Comparison of ENCODE assay signal across 8 mouse cellular contexts in the genomic region with DNA sequence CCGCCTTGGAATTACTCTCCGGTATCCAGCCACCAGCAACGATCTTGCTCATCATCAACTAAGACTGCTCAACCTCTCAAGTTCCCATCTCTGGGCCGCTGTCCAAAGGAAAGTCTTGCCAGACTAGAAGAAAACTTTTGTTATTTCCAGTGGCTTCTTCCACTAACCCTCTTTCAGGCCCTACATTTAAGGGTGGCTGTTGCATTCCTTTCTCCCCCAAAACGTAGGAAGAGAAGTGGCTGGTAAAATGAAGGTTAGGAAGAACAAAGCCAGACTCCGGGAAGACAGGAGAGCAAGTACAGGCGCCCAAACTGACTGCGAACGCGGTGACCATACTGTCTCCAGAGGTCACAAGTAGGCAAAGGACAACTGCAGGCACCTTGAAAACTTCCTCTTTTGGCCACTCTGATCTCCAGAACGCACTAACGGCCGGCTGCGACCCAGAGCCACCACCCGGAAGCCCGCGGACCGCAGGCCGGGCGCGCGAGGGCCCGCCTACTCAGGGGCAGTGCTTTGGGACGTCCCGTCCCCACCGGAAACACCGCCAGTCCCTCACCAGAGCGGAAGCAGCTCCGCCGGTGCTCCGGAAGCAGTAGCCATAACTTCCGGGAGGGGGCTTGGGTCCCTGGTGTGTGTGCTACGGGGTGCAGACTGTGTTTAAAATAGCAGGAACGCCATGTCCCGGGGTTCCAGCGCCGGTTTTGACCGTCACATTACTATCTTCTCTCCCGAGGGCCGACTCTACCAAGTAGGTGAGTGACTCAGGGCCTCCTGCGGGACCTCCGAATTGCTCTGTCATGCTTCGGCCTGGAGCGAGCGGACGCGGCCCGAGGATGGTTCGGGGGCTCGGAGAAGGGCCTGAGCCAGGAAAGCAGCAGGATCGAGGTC. TPM values are rescaled to one million over a fixed set of nuclear protein-coding genes. Genes with fewer than 3 reads are reported as not detected.
DNase-seq lines count a peak whose midpoint lies in the region; ATAC-seq and TF ChIP-seq lines count a peak whose summit lies in the region.

No protein-coding gene starts in this region.

- peak overlapping the region; percentile 96 for H3K9ac ChIP-seq in hindbrain, embryonic 14.5 days

- in situ Hi-C loops in Patski (cut with MboI; ENCODE audit: low pct_unique_long_range_greater_than_20kb): loop anchor here (5.0 kb wide), 1 partner anchor 94 kb away; the partner anchor contains the start of gene Nfkbia

- under 1% methylated on average over 51 of the region's 51 CpGs for WGBS in hindbrain, embryonic 14.5 days

- no peaks in the 10 kb centered on the region for H3K27me3 ChIP-seq in Patski
- H3K27me3 ChIP-seq in hindbrain, embryonic 14.5 days (ENCODE audit: control insufficient read depth, insufficient read depth, low read length): no peaks in the 10 kb centered on the region

- H3K27ac ChIP-seq in hindbrain, embryonic 14.5 days: peak overlapping the region; percentile 88

- no peaks in the 10 kb centered on the region for H3K9me3 ChIP-seq in hindbrain, embryonic 14.5 days (ENCODE audit: control insufficient read depth, low read length)

- peaks cover 26% of the 10 kb centered on the region for H3K4me1 ChIP-seq in hindbrain, embryonic 14.5 days (replicated peaks; ENCODE audit: control insufficient read depth, insufficient read depth, low read length)

- ATAC-seq in Patski: peak; percentile 99
- peak; percentile 99 for ATAC-seq in hindbrain, embryonic 14.5 days (ENCODE audit: low FRiP score)

- no peak for DNase-seq in Patski (ENCODE audit: low read depth, low spot score)
- peak; percentile 89 to 90 for DNase-seq in cerebellum, postnatal 14 days
- DNase-seq in frontal cortex, postnatal 25 days (ENCODE audit: low spot score in 2 of 2): peak; percentile 71 to 81
- DNase-seq in hindbrain, embryonic 14.5 days (ENCODE audit: low spot score): peak; percentile 94
- peak; percentile 88 to 89 for DNase-seq in layer of hippocampus, postnatal 36 days
- peak; percentile 93 for DNase-seq in lung, postnatal 36 days
- peak; percentile 97 for DNase-seq in retina, postnatal 1 day
- DNase-seq in urinary bladder, adult 18-20 months (ENCODE audit: low spot score in 2 of 2): peak; percentile 74 to 88

- peak overlapping the region; percentile 99 for H3K4me3 ChIP-seq in hindbrain, embryonic 14.5 days (replicated peaks; ENCODE audit: low read length)

- H3K36me3 ChIP-seq in hindbrain, embryonic 14.5 days (replicated peaks; ENCODE audit: control insufficient read depth, insufficient read depth): no peaks in the 10 kb centered on the region; the same call in 1 of the 2 replicates

- POLR2A ChIA-PET in Patski (lab: Charles Lee): interaction anchor here (0.9 to 1.4 kb wide), 2 partner anchors 91 to 98 kb away, joined by 3 to 5 read pairs; no protein-coding TSS in a partner anchor

- peak overlapping the region; percentile 87 for H3K4me2 ChIP-seq in hindbrain, embryonic 14.5 days (replicated peaks)

- no peak for TF ChIP-seq CTCF in Patski (IDR thresholded peaks at IDR 0.05)

- CTCF ChIA-PET in Patski (lab: Charles Lee): interaction anchor here (0.6 to 2.0 kb wide), 2 partner anchors 11 to 100 kb away, joined by 3 to 5 read pairs; no protein-coding TSS in a partner anchor

RNA-seq across cellular contexts. Expression of gene Psma6, which starts 14.5 kb away (rescaled TPM):
- polyA plus RNA-seq in Patski (2021): 212 TPM
- polyA plus RNA-seq in hindbrain, embryonic 14.5 days (2014; fragmentation: Nextera tagmentation; extraction: Ambion mirVana): 403 and 442 TPM in 2 replicates
- 100 to 1,000 TPM; 142 to 152 TPM for total RNA-seq in layer of hippocampus, postnatal 36 days (2021)
